Mouse (Mus musculus): ENCODE data around the gene Acbd6. TPM values are rescaled to one million over a fixed set of nuclear protein-coding genes. Genes with fewer than 3 reads are reported as not detected.
A peak's percentile ranks its signal among the peaks of the same experiment; 100 is the strongest.

Gene Acbd6
- polyA plus RNA-seq, 1 experiment = 22.5 TPM

DNA sequence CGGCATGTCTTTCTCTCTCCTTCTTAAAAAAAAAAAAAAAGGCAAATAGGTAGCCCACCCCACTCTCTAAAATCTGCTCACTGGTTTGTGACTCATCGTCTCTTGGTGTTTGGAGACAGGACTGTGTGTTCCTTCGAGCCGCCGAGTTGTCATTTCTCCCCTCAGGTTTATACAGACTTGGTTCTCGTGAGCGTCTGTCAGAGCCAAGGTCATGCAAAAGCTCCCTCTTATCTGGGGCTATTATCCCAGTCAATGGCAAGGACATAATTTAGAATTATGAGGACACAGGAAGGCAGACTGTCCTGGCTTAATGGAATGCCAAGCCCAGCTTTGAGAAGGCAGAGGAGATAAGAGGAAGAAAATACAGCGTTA lies 30.1 kb upstream of the Acbd6 start:
- no peaks in the 10 kb centered on the region for H3K36me3 ChIP-seq (ENCODE audit: control insufficient read depth)
- TF ChIP-seq GATA1 (IDR thresholded peaks at IDR 0.05; ENCODE audit: low read length) (no peak), TAL1 (IDR thresholded peaks at IDR 0.05; ENCODE audit: low read length) (no peak)
- no peaks in the 10 kb centered on the region for H3K9me3 ChIP-seq (ENCODE audit: control insufficient read depth, low read length)
- no peaks in the 10 kb centered on the region for H3K4me1 ChIP-seq (ENCODE audit: control insufficient read depth)
- H3K4me3 ChIP-seq (replicated peaks) = no peak overlapping the region
- H3K27me3 ChIP-seq (ENCODE audit: control insufficient read depth) = no peaks in the 10 kb centered on the region; the same call in 1 of the 2 replicates

DNA sequence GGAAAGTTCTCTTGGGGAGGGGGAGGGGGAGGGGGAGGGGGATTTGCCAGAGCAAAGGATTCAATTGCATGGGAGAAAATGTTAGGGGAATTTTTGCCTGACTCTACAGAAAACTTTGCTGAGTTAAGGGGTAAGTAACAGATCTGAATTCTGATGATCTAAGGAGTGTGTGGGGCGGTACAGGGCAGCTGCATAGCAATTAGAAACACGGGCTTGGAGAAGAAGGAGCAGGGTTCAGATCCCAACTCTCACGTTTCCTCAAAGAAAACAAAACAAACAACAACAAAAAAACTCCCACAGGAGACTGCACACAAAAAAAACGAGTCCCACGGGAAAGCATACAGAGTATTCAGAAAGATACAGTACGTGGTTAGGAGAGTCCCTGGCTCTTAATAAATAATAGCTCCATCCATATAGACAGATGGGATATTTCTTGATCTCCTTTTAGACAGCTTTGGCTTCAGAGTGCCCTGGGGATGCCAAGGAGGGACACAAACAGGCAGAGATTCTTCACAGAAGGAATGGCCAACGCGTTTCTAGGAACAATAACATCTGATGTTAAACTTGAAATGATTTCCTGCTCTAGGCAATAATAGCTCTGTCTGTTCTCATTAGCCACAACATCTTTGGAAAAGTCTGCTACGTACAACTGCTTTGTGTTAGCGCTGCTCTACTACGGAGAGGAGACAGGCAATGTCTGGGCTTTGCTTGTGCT lies 29.4 kb upstream of the Acbd6 start:
- Histone ChIP-seq H3K36me3 (ENCODE audit: control insufficient read depth) (no peaks in the 10 kb centered on the region), H3K27me3 (ENCODE audit: control insufficient read depth) (no peaks in the 10 kb centered on the region; the same call in 1 of the 2 replicates), H3K4me3 (replicated peaks) (no peak overlapping the region), H3K9me3 (ENCODE audit: control insufficient read depth, low read length) (no peaks in the 10 kb centered on the region), H3K4me1 (ENCODE audit: control insufficient read depth) (no peaks in the 10 kb centered on the region)
- TF ChIP-seq GATA1 (IDR thresholded peaks at IDR 0.05; ENCODE audit: low read length) = no peak
- no peak for TF ChIP-seq TAL1 (IDR thresholded peaks at IDR 0.05; ENCODE audit: low read length)

DNA sequence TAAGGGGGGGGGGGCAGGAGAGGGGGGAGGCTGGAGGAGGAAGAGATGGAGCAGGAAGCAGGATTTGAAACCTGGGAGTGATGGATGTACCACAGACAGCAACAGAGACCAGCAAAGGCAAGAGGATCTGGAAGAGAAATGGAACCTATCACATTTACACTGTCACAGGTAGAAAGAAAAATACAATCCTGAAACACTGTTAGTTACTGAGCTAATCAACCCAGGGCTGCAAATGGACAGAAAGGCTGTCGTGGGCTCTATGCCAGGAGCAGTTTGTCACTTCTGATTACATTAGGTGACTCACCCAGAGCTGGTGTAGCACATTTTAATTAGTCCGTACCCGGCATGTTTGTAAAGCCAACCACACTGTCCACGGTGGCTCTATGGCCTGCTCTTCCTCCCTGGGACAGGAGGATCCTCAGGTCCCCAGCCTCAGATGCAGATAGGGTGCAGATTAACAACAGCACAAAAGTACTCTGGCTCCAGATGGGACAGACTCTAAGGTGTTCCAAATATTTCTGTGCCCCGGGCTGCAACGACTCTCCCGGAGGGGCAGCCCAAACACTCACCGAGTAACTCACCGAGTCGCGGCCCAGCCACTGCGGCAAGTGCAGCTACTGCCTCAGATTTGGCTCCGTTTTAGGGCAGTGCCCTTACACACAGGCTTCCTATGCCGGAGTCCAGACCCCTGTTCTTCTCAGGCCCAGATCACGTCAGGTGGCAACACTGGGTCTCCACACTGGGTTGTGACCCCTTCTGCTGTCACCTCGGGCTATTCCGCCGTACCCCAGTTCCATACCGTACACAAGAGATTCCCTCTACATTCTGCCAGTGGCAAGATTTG lies 28.6 kb upstream of the Acbd6 start:
- H3K4me3 ChIP-seq (replicated peaks) = no peak overlapping the region
- H3K9me3 ChIP-seq (ENCODE audit: control insufficient read depth, low read length) = no peaks in the 10 kb centered on the region
- H3K36me3 ChIP-seq (ENCODE audit: control insufficient read depth) = no peaks in the 10 kb centered on the region
- no peak for TF ChIP-seq GATA1 (IDR thresholded peaks at IDR 0.05; ENCODE audit: low read length)
- no peak for TF ChIP-seq TAL1 (IDR thresholded peaks at IDR 0.05; ENCODE audit: low read length)
- H3K27me3 ChIP-seq (ENCODE audit: control insufficient read depth) = no peaks in the 10 kb centered on the region; the same call in 1 of the 2 replicates
- H3K4me1 ChIP-seq (ENCODE audit: control insufficient read depth) = no peaks in the 10 kb centered on the region

DNA sequence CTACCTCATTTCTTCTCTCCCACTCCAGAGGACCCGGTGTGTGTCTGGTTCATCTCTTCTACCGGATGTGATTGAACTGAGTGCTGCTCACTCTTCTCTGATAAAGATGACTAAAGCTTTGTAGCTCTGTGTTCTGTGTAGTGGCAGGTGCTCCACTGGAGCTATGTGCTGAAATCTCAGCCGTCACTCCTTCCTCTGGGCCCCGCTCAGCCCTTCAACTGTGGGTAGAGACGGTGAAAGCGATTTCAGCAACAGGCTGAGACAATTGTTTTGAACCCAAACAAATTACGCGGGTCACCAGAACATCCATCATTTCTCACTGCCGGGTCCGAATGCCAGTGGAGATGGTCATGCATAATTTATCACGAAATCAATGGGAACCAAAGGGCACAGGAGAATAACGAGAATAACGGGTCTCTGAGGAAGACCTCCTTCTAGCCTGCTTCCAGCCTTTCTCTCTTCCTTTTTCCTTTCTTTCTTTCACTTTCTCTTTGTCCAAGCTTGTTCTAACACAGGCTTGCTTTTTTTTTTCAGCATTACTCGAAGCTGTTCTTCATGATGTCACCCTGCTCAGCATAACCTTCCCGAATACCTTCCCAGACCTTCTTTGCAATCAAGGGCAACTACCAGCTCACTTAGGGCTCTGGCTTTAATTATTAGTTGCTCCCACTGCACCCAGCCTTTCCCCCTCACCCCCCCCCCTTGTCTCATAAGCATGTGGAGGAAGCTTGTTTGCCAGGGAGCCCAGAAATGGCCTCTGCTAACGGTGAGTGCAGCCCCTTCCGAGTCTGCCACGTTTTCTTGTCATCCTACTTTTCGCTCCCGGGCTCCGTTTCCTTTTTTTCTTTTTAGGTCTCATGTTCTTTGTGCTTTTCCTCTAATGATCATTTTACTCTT lies 27.1 kb upstream of the Acbd6 start:
- TF ChIP-seq GATA1 (IDR thresholded peaks at IDR 0.05; ENCODE audit: low read length) (no peak), TAL1 (IDR thresholded peaks at IDR 0.05; ENCODE audit: low read length) (no peak)
- Histone ChIP-seq H3K27me3 (ENCODE audit: control insufficient read depth) (no peaks in the 10 kb centered on the region; the same call in 1 of the 2 replicates), H3K4me3 (replicated peaks) (no peak overlapping the region), H3K36me3 (ENCODE audit: control insufficient read depth) (no peaks in the 10 kb centered on the region), H3K4me1 (ENCODE audit: control insufficient read depth) (no peaks in the 10 kb centered on the region), H3K9me3 (ENCODE audit: control insufficient read depth, low read length) (no peaks in the 10 kb centered on the region)

DNA sequence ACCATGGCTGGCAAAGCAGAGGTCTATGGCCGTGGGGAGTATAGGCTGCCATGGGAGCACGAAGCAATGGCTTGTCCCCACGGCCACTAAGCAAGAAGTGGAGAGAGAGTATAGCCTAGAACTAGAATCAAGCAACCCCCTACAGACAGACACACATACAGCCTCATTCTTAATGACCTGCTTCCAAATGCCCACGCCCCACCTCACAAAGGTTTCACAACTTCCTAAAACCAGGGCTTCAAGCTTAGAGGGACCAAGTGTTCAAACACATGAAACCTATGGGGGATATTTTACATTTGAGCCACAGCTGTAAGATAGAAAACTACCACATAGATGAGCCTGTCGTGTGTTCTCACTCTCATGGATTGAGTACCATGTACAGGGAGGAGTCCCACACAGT lies 25.5 kb upstream of the Acbd6 start:
- Histone ChIP-seq H3K27me3 (ENCODE audit: control insufficient read depth) (no peaks in the 10 kb centered on the region; the same call in 1 of the 2 replicates), H3K36me3 (ENCODE audit: control insufficient read depth) (no peaks in the 10 kb centered on the region), H3K4me1 (ENCODE audit: control insufficient read depth) (no peaks in the 10 kb centered on the region), H3K9me3 (ENCODE audit: control insufficient read depth, low read length) (no peaks in the 10 kb centered on the region), H3K4me3 (replicated peaks) (no peak overlapping the region)
- TF ChIP-seq GATA1 (IDR thresholded peaks at IDR 0.05; ENCODE audit: low read length) (no peak), TAL1 (IDR thresholded peaks at IDR 0.05; ENCODE audit: low read length) (no peak)

DNA sequence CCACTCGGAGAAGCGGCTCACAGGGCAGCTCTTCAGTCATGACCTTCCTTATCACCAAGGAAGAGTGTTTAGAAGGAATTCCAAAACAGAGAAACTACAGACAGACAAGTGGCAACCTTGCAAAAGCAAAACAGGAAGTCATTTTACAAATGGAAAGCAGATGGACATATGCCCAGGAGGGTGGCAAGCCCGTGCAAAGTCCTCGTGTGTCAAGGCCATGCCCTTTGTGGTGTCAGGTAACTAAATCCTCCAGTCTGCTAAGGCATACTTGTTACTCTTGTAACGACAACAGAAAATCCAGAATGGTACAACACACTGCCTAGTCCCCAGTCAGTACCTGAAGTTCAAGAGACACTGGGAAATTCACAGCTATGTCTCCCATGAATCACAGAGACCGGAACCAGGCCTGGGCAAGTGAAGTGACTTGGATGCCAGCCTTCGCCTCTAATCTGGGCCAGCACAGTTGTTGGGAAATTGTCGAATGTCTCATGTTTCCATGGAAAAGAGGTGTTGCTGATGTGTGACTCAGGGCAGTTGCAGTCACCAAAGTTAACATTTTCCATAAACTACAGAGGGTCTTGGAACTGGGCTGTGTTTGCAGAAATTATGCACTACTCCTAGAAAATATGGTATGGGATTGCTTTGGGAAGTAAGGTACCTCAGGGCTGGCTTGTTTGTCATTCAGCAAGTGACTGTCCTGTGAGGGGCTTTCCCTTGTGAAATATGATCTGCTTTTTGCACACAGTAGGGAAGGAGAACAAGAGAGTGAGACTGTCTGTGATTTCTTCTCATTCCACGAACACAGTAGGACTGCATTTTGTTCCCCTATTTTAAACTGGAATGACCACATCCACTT lies 24.9 kb upstream of the Acbd6 start:
- Histone ChIP-seq H3K4me1 (ENCODE audit: control insufficient read depth) (no peaks in the 10 kb centered on the region), H3K27me3 (ENCODE audit: control insufficient read depth) (no peaks in the 10 kb centered on the region; the same call in 1 of the 2 replicates), H3K36me3 (ENCODE audit: control insufficient read depth) (no peaks in the 10 kb centered on the region), H3K9me3 (ENCODE audit: control insufficient read depth, low read length) (no peaks in the 10 kb centered on the region), H3K4me3 (replicated peaks) (no peak overlapping the region)
- TF ChIP-seq TAL1 (IDR thresholded peaks at IDR 0.05; ENCODE audit: low read length) = no peak
- TF ChIP-seq GATA1 (IDR thresholded peaks at IDR 0.05; ENCODE audit: low read length) = no peak

DNA sequence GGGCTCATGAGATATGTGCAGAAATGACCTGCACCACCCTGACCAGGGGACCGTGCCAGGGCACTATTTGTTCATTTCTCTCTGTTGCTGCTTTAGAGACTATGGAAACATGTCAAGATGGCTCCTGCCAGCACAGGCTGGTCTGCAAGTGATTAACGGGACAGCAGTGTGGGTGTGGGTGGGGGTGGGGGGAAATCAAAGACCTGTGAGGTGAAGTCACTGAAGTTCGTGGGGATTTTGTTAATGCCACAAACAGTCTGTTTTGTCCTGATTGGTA lies 24.3 kb upstream of the Acbd6 start:
- no peaks in the 10 kb centered on the region for H3K4me1 ChIP-seq (ENCODE audit: control insufficient read depth)
- H3K36me3 ChIP-seq (ENCODE audit: control insufficient read depth) = no peaks in the 10 kb centered on the region
- H3K9me3 ChIP-seq (ENCODE audit: control insufficient read depth, low read length) = no peaks in the 10 kb centered on the region
- no peaks in the 10 kb centered on the region; the same call in 1 of the 2 replicates for H3K27me3 ChIP-seq (ENCODE audit: control insufficient read depth)
- no peak for TF ChIP-seq TAL1 (IDR thresholded peaks at IDR 0.05; ENCODE audit: low read length)
- no peak for TF ChIP-seq GATA1 (IDR thresholded peaks at IDR 0.05; ENCODE audit: low read length)
- H3K4me3 ChIP-seq (replicated peaks) = no peak overlapping the region

DNA sequence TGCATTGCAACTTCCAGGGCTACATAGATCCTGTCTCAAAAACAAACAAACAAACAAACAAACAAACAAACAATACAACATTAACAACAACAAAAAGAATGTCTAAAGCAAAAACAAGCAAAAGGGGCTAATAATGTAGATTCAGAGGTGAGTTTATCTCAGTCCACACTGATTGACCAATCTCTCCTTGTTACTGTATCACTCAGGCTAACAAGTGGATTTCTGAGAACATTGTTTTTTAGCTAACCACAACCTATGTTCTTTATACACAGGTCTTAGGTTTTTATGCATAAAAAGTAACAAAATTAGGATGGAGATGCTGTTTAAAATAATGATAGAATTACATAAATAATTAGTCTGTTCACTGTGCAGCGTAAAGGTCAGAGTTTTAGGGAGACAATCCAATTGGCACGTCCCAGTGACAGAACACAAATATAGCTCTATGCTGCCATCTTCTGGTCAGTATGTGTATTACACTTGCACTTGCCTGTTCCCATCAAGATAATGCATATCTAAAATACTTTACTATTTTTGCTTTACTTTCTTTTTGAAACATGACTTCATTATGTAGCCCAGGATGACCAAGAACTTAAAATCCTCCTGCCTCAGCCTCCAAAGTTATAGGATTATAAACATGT lies 20.8 kb upstream of the Acbd6 start:
- no peaks in the 10 kb centered on the region for H3K36me3 ChIP-seq (ENCODE audit: control insufficient read depth)
- H3K4me3 ChIP-seq (replicated peaks) = no peak overlapping the region
- H3K9me3 ChIP-seq (ENCODE audit: control insufficient read depth, low read length) = no peaks in the 10 kb centered on the region
- H3K27me3 ChIP-seq (ENCODE audit: control insufficient read depth) = no peaks in the 10 kb centered on the region
- TF ChIP-seq TAL1 (IDR thresholded peaks at IDR 0.05; ENCODE audit: low read length) (no peak), GATA1 (IDR thresholded peaks at IDR 0.05; ENCODE audit: low read length) (0 out of 2 replicates have a peak, but pooled peaks have one; percentile 8)
- H3K4me1 ChIP-seq (ENCODE audit: control insufficient read depth) = no peaks in the 10 kb centered on the region
